Mouse (Mus musculus): ENCODE results near the gene Eif3l.
A peak's percentile ranks its signal among the peaks of the same experiment; 100 is the strongest.

The Eif3l gene

DNA sequence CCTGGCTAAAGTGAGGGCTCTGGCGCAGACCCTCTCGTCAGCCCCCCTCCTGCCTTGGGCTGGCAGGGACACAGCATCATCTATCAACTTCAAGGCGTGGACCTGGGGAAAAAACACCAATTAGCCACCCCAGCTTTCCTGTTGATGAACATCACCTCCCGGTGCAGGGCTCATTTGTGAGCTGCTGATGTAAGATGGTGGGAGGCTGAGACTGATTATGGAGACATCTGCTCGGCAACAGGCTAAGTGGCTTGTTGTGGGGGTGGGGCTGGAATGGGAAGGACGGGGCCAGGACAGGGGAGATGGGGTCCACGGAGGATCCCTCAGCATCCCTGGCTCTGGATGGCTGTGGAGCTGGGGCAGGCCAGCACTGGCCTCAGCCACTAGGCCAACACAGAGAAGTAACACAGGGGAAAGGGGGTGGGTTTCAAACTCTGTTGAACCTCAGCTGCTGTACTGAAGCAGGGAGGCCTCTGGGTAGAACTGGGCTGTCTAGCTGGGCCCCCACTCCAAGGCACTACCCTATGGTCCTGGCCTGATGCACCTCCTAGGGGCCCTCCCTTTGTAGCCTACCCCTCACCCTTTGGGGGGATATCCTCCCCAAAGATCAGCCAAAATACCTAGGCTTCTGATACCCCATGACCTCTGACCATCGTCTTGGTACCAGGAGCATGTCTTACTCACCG lies 24.7 kb upstream of the Eif3l start:
- DNase-seq (ENCODE audit: low spot score) = no peak

DNA sequence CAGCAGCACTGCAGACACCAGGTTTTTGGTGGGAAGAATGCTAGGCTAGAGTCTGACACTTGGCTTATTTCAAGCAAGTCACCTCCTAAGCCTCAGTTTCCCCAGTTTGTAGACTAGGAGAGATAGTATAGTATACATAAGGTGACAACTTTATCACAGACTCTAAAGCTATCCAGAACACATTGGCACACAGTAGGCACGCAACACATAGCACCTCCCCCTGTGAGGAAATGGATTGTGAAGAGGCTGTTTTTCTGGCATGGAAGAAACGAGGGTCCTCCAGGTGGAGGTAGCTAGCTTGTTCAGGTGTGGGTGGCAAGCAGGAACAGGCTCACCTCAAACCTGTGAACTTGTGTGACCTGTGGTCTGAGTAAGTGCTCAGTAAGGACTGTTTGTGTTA lies 24.0 kb upstream of the Eif3l start:
- DNase-seq (ENCODE audit: low spot score) = no peak

DNA sequence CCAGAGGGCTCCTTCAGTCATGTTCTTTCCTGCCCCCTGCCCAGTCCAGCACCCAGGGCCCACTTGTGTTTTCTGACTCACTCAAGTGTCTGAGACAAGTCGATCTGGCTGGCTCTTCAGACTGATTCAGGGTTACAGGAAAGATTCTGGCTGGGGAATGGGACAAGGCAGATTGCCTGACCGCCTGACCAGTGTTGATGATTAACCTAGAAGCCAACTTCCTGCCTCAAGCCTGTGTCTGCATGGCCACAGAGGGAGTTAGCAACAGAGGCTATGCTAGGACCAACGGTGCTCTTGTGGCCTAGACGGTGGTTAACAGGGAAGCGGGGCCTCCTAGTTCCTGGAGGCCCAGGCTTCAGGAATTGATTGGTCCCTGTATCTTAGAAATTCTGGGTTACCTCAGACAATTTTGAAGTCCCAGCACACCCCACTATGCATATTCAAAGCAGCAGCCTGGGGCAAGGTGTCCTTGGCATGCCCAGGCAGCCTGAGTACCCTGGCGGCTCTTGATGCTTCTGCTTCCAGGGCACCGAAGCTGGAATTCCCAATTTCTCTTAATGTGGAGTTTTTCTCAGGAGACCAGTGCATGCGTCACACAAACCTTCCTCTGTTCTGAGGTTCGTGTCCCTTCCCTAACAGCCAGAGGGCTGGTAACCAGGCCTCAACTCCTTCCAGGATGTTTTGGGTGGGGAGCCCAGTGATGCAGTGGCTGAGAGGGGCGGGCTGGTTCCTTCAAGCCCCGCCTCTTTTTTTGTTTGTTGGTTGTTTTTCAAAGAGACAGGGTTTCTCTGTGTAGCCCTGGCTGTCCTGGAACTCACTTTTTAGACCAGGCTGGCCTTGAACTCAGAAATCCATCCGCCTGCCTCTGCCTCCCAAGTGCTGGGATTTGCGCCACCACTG lies 23.3 kb upstream of the Eif3l start:
- no peak for DNase-seq (ENCODE audit: low spot score)

DNA sequence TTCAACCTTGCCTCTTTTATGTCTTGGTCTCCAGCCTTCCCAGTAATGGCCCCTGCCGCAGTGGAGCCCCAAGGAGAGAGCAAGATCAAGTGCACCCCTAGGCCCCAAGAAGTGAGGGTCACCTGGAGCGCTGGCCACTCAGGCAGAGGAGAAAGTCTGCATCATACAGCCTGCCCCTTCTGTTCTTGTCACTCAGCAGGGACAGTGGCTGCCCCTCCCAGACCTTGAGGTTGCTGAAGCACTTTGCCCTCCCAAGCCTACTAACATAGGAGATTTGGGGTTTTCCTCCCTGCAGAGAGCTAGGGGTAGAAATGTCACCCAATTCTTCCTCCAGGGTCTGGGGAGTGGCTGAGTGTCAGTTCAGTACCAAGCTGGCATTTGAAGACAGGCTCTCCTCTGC lies 22.6 kb upstream of the Eif3l start:
- no peak for DNase-seq (ENCODE audit: low spot score)

DNA sequence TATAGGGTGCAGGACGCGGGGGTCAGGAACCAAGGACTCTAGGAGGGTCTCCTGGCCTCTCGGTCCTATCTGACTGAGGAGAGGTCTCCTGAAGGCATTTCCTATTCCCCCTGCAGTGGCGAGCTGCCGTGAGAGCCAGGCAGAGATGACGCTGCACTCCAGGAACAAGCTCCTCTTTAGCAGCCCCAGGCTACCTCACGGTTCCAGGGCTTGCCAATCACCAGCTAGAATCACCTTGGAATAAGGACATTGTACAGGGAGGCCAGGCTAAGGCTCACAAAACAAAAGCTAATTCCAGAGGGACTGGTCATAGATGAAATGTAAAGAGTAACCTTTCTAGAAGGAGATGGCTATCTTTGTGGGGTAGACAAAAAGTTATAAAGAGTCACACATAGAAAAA lies 18.4 kb upstream of the Eif3l start:
- no peak for DNase-seq (ENCODE audit: low spot score)

DNA sequence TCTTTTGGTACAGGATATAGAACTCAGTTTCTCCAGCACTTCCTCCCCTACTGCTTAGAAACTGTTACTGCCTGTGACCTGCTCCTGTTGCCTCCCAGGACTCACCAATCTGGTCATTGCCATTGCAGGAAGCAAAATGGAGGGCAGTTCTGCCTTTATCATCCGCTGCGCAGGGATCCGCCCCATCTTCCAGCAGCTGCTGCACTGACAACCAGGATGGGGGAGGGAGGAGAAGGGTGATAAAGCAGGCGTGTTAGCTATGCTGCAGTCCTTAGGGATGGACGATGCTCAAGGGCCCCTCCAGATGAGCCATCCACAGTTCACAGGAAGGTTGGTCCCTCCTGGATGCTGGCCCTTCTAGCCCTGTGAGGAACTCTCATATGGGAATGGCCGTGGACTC lies 17.1 kb upstream of the Eif3l start:
- DNase-seq (ENCODE audit: low spot score) = no peak

DNA sequence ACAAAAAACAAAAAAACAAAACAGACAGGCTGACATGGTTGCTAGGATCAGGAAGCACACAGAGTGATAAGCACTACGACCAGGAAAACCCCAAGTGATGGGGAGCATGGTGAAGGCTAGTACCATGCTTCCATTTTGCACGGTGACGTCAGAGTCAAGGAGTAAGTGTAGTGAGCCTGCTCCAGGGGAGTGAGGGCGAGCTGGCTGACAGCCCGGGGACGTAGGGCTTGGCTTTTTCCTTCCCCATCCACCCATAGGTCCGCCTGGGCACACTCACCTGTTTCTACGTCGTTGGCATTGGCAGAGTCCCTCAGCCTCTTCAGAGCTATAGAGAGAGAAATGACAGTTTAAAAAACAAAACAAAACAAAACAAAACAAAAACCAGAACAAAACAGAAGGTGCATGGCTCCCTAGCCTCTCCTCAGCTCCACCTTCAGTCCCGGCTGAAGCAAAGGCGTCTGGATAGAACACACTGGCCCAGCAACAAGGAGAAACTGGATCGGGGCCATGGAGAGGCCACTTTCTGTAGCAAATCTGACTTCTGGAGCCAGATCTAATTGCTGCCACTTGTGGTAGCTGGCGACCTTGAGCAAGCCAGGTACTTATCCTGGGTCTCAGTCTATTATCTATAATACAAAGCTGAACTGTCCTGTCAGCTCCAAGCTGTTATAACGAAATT lies 14.0 kb upstream of the Eif3l start:
- no peak for DNase-seq (ENCODE audit: low spot score)

DNA sequence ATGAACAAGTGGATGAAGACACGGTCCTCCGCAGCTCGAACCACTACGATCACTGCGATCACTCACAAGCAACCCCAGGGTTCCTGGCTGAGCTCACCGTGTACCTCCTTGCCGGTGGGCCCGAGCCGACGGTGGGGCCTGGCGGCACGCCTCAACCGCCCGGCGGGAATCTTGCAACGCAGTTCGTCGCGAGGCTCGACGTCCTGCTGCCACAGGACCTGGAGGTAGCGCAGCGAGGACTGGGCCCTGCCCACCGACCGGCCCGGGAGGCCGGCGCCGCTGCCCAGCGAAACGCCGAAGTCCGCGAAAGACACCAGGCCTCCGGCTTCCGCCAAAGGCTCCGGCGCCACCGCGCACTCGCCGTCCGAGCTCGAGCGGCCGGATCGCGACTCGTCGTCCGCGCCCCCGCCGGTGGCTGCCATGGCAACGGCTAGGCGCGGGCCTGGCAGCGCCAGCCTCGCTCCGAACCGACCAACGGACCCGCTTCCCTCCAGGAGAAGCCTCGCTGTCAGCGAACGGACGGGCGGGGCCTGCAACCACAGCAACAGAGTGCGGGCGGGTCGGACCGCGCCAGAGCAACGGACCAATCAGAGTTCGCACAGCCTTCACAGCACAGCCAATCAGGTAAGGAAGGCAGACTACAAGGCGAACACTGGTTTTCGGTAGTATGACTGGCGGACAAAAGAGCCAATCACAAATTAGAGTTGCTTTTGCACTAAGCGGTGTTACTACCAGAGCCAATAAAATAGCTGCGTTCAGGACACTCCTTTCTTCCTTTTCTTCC lies 12.4 kb upstream of the Eif3l start, which contains the start of gene Ankrd54:
TSS of gene Ankrd54 (minus strand) at position 518 of the 784 bp plus-strand sequence.
- DNase-seq (ENCODE audit: low spot score) = peak; percentile 100

DNA sequence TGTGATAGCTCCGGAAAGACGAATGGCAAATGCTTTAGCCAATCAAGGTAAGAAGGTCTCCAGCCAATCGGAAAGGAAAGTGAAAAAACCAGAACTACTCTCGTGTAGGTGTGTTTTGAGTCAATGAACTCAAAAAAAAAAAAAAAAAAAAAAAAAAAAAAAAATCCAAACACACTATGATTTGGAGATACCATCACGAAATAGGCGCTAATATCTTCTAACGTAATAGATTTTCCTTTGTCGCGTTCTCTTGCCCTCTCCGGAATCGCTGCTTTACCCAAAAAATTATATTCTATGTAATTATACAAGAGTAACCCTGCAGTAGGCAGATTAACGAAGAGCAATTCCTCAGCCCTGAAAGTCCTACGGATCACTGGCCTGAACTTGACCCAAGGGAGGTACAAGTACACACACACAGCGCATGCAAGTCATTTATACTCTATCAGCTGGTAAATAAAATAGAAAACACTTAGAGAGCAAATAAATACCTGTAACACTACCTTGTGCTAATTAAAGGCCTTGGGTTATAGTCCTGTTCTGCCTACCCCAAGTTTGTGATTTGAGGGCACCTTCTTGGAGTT lies 11.7 kb upstream of the Eif3l start:
- DNase-seq (ENCODE audit: low spot score) = no peak

DNA sequence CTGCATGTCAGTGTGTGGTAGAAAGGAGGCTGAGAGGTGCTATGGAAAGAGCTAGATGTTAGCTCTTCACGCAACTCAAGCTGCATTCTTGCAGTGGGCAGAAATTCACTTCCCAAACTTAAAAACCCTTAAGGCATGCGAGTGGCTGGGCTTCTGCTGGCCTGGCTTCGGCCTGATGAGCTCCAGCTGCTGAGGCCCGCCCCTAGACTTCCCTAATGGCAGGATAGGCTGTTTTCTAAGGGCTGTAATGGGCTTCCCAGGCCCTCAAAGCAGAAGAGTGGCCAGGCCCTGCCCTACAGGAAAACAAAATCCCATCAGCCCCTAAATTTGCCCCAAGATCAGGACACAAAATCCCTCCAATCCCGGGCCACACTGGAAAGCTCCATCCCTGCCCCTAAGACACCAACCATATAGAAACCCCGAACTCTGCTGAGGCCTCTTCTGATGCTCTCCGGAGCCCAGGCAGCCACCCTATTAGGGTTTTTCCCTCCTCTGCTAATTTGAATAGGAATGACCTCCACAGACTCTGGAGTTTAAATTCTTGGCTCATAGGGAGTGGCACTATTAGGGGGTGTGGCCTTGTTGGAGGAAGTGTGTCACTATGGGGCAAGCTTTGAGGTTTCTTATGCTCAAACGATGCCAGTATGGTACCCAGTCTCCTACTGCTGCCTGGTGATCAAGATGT lies 9.8 kb upstream of the Eif3l start:
- DNase-seq (ENCODE audit: low spot score) = no peak

DNA sequence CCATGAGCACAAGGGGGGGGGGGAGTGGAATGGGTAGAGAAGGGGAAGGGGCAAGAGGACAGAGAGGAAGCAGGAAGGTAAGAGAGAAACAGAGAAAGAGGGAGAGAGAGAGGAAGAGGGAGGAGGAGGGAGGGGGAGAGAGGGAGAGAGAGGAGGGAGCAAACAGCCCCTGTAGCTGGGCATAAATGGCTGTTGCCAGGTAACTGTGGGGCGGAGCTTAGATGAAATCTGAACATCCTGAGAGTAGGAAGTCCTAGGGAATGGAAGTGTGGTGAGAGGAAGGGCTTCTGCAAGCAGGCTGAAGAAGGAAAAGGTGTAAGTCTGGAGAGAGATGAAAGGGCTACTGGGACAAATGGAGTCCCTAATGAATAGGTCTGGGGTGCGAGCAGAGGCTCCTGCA lies 8.7 kb upstream of the Eif3l start:
- DNase-seq (ENCODE audit: low spot score) = peak; percentile 52

DNA sequence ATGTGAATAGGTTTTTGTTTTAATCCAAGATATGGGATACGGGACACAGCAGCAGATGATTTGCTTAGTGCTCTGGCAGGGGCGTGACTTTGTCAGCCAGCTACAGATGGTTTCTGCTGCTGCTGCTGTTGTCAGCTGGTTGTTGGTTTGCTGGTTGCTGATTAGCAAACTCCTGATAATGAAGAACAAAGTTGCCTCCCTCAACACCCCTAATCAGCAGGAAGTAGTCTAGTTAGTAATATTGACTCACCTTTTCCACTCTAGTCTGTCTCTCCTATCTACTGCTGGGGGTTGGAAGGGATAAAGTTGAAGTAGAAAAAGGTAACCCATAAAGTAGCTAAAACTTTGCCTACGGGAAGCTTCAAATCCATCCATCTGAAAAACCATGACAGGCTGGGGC lies 7.3 kb upstream of the Eif3l start:
- no peak for DNase-seq (ENCODE audit: low spot score)

DNA sequence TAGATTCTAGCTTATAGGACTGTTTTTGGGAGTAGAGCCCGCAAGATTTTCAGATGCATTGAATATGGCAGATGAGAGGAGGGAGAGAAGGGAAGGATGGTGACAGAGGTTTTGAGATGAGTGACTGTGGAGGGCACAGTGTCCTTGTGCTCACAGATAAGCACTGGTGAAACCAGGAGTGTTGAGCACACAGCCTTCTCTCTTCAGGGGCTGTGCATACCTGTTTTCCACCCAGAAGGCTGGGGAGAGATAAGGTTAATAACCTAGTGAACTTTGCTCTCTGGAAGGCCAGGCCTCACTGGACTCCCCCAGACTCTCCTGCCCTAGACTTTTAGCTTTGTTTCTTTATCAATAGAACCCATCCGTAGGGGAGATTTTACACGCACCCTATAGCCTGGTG lies 6.6 kb upstream of the Eif3l start:
- DNase-seq (ENCODE audit: low spot score) = no peak

DNA sequence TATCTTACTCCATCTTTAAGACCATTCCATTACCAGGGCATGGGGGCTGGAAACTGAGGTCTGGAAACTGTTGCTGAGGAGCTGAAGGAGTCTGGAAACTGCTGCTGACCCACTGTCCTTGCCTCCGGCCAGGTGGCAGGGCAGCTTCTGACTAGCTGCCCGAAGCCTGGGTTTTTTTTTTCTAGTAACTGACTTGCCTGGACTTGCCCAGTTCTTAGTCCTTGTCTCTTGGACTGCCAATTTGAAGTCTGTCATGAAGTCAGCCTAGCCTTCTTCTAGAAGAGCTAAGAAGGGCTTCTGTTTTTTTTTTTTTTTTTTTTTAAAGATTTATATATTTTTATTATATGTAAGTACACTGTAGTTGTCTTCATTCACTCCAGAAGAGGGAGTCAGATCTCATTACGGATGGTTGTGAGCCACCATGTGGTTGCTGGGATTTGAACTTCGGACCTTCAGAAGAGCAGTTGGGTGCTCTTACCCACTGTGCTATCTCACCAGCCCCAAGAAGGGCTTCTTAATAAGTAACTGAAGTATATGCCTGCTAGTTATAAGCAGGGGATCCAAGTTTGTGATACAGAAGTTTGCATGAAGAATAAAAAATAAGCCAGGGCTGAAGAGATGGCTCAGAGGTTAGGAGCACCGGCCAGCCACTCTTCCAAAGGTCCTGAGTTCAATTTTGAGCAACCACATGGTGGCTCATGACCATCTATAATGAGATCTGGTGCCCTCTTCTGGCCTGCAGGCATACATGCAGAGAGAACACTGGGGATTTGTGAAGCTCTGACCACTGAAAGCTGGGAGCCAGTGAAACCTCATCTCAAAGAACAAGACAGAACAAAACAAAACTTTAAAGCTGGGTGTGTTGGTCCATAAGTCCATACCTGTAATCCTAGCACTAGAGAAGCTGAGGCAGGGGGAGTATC lies 3.6 kb upstream of the Eif3l start:
- peak; percentile 52 for DNase-seq (ENCODE audit: low spot score)

DNA sequence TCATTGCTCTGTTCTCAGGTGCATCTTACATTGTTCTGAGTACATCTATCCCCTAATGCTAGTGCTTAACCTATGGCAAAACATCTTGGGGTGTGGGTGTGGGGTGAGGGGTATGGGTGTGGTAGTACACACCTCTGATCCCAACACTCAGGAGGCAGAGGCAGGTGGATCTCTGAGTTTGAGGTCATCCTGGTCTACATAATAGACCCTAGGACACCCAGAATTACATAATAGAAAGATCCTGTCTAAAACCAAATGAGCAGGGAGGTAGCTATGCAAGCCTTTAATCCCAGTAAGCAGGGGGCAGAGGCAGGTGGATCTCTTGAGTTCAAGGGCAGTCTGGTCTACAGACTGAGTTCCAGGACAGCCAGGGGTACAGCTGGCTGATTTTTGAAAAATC lies 1.2 kb upstream of the Eif3l start:
- DNase-seq (ENCODE audit: low spot score) = no peak

DNA sequence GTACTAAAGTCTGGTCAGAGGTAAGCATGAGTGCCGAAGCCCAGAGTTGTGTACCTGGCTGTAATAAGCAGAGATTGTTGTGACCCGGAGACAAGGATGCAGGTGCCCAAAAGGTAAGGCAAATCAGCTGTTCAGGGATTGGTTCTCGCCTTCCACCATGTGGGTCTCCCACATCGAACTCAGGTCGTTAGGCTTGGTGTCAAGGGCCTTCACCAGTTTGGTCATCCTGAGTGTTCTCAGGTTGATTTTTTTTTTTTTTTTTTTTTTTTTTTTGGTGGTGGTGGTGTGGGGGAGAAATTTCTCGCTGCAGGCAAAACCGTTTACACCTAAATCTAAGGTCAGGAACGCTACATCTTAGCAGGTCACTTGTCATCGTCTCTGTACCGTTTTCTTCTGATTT lies 533 bp upstream of the Eif3l start:
- no peak for DNase-seq (ENCODE audit: low spot score)

DNA sequence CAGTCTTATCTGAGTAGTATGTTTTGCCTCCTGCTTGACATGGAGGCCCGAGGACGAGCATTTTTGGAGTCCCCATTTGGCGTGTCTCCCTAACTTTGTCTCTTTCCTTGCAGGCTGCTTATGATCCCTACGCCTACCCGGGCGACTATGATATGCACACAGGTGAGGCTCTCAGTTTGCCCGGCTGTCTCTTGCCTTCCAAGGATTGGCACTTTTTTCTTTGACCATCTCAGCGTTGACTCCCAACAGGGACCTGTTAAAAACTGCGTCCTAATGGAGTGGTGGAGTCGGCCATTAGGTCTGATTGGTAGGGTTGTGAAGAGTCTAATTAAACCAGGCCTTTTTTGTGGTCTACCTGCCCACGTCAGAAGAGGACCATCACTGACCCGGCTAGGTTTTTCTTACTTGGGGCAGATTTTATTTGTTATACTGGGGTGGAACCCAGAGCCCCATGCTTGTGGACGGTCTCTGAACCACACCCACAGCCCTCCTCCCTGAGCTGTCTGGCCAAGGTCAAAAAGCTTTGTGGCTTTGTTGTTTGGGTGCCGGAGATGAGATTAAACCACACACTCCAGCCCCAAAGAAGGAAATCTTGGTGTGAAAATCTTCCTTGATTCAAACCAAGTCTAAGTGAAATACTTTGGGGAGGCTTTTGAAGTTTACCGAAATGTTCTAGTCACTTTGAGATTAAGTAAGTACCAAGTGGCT lies 833 bp downstream of the Eif3l start:
- no peak for DNase-seq (ENCODE audit: low spot score)

DNA sequence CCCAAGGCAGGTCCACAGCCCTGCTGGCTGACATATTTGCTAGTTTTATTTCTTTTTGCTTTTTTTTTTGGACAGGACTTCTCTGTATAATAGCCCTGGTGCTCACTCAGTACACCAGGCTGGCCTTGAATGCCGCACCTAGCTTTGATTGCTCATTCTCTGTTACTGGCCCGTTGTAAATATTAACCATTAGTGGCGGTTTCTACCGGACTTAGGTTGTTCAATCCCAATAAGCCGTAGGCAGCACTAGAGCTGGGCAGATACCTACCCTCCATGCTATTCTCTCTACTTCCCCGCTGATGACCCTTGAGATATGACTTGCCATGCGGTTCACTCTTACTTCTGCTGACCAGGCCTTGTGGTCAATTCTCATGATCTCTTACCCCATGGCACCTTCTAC lies 4.6 kb downstream of the Eif3l start:
- DNase-seq (ENCODE audit: low spot score) = no peak

DNA sequence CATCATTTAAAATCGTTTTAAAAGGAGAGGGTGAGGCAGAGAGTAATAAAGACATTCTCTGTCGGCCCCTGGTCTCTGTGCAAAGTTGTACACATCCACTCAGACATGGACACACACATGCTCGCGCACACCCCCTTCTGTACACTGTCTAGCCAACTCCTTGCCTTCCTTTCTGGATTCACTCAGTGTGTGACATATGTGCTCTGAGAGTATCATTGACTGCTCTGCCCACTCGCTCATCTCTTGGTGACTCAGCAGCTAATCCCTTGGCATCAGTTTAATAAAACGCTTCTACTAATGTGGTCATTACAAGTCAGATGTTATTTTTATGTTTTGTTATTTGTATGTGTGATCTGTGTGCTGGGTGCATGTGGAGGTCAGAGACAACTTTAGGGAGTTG lies 17.3 kb downstream of the Eif3l start:
- no peak for DNase-seq (ENCODE audit: low spot score)

Data from embryo, embryonic 10 days (tissue).